Mouse (Mus musculus): ENCODE measurements around the gene Ovca2. TPM values are rescaled to one million over a fixed set of nuclear protein-coding genes. Genes with fewer than 3 reads are reported as not detected.

Gene Ovca2
- 28.6 and 29.9 TPM in 2 replicates for polyA plus RNA-seq (2014; fragmentation: Nextera tagmentation; extraction: Ambion mirVana)

- ATAC-seq (ENCODE audit: insufficient read depth) (peak; percentile 98), DNase-seq (peak; percentile 96)
- peak within 1 kb of the TSS; percentile 70 for H3K9ac ChIP-seq
- peaks cover 5% of the 10 kb centered on the region; the same call in 1 of the 2 replicates for H3K4me1 ChIP-seq (ENCODE audit: insufficient read depth)
- H3K27me3 ChIP-seq (ENCODE audit: insufficient read depth, low read length), result no peaks in the 10 kb centered on the region
- peak within 1 kb of the TSS; percentile 96 for H3K4me2 ChIP-seq
- H3K36me3 ChIP-seq (ENCODE audit: insufficient read depth), result peaks cover 46% of the 10 kb centered on the region
- WGBS, result 0% methylated on average over 33 of the region's 33 CpGs
- H3K4me3 ChIP-seq (ENCODE audit: low read depth, low read length), result peak within 1 kb of the TSS; percentile 77
- H3K9me3 ChIP-seq (ENCODE audit: low read depth, low read length), result no peaks in the 10 kb centered on the region
- TF ChIP-seq CTCF (IDR thresholded peaks at IDR 0.05; ENCODE audit: low read depth), result peak; percentile 98
- peak within 1 kb of the TSS; percentile 80 for H3K27ac ChIP-seq (ENCODE audit: low read depth)
Observed at GRCm38 (mm10) chr11:75178672-75179208, at the start of gene Ovca2. TSS of gene Ovca2 (minus strand) at chr11:75178835.

- DNase-seq, result no peak
- H3K27me3 ChIP-seq (ENCODE audit: insufficient read depth, low read length), result no peaks in the 10 kb centered on the region
- no peak overlapping the region for H3K4me2 ChIP-seq
- no peak overlapping the region for H3K27ac ChIP-seq (ENCODE audit: low read depth)
- no peaks in the 10 kb centered on the region for H3K36me3 ChIP-seq (ENCODE audit: insufficient read depth)
- WGBS, result 42% methylated on average over 3 of the region's 3 CpGs
- TF ChIP-seq CTCF (IDR thresholded peaks at IDR 0.05; ENCODE audit: low read depth), result no peak
- ATAC-seq (ENCODE audit: insufficient read depth), result no peak
- H3K4me1 ChIP-seq (ENCODE audit: insufficient read depth), result no peaks in the 10 kb centered on the region
- H3K9me3 ChIP-seq (ENCODE audit: low read depth, low read length), result no peaks in the 10 kb centered on the region
- H3K4me3 ChIP-seq (ENCODE audit: low read depth, low read length), result no peak overlapping the region
- no peak overlapping the region for H3K9ac ChIP-seq
Observed at GRCm38 (mm10) chr11:75227632-75228031, 49.0 kb upstream of the Ovca2 start.

DNA sequence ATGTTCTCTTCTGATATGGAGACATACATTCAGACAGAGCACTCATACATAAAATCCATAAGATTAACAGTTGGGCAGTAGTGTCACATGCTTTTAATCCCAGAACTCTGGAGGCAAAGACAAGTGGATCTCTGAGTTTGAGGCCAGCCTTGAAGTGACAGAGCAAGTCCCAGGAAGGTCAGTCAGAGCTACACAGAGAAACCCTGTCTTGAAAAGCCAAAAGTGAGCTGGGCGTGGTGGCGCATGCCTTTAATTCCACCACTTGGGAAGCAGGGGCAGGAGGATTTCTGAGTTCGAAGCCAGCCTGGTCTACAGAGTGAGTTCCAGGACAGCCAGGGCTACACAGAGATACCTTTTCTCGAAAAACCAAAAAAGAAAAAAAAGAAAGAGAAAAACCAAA lies 46.2 kb upstream of the Ovca2 start:
- peaks cover 12% of the 10 kb centered on the region for H3K4me1 ChIP-seq (ENCODE audit: insufficient read depth)
- ATAC-seq (ENCODE audit: insufficient read depth) (no peak), DNase-seq (no peak)
- TF ChIP-seq CTCF (IDR thresholded peaks at IDR 0.05; ENCODE audit: low read depth), result no peak
- H3K9ac ChIP-seq, result no peak overlapping the region
- 74% methylated on average over 4 of the region's 4 CpGs for WGBS
- no peak overlapping the region for H3K27ac ChIP-seq (ENCODE audit: low read depth)
- H3K9me3 ChIP-seq (ENCODE audit: low read depth, low read length), result no peaks in the 10 kb centered on the region
- no peak overlapping the region for H3K4me3 ChIP-seq (ENCODE audit: low read depth, low read length)
- H3K27me3 ChIP-seq (ENCODE audit: insufficient read depth, low read length), result no peaks in the 10 kb centered on the region
- no peaks in the 10 kb centered on the region for H3K36me3 ChIP-seq (ENCODE audit: insufficient read depth)
- no peak overlapping the region for H3K4me2 ChIP-seq

DNA sequence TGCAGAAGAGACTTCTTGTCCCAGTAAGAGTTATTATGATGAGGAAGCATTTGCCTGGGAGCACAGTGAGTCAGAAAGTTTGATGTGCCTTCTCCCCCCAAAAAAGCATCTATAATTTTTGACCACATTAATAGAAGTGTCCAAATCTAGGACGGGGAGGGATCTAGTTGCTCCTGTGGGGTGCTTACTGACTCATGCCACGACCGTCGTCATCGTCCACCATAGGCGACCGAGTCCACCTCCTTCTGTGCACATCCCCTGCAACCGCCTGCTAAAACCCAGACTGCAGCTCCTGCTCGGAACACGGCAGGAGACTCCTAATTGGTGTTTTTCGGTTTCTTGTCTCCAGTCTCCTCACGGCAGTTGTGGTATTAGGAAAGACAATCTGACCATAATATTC lies 45.4 kb upstream of the Ovca2 start:
- Histone ChIP-seq H3K27ac (ENCODE audit: low read depth) (no peak overlapping the region), H3K4me1 (ENCODE audit: insufficient read depth) (peaks cover 12% of the 10 kb centered on the region), H3K4me3 (ENCODE audit: low read depth, low read length) (no peak overlapping the region), H3K27me3 (ENCODE audit: insufficient read depth, low read length) (no peaks in the 10 kb centered on the region), H3K4me2 (no peak overlapping the region), H3K9ac (no peak overlapping the region), H3K9me3 (ENCODE audit: low read depth, low read length) (no peaks in the 10 kb centered on the region), H3K36me3 (ENCODE audit: insufficient read depth) (no peaks in the 10 kb centered on the region)
- no peak for TF ChIP-seq CTCF (IDR thresholded peaks at IDR 0.05; ENCODE audit: low read depth)
- WGBS, result 78% methylated on average over 12 of the region's 12 CpGs
- no peak for ATAC-seq (ENCODE audit: insufficient read depth)
- no peak for DNase-seq

- no peak overlapping the region for H3K4me3 ChIP-seq (ENCODE audit: low read depth, low read length)
- ATAC-seq (ENCODE audit: insufficient read depth) (no peak), DNase-seq (no peak)
- H3K4me1 ChIP-seq (ENCODE audit: insufficient read depth), result peaks cover 12% of the 10 kb centered on the region
- WGBS, result 30% methylated on average over 5 of the region's 6 CpGs
- H3K36me3 ChIP-seq (ENCODE audit: insufficient read depth), result no peaks in the 10 kb centered on the region
- TF ChIP-seq CTCF (IDR thresholded peaks at IDR 0.05; ENCODE audit: low read depth), result no peak
- H3K9ac ChIP-seq, result no peak overlapping the region
- H3K9me3 ChIP-seq (ENCODE audit: low read depth, low read length), result no peaks in the 10 kb centered on the region
- no peak overlapping the region; the same call in 1 of the 2 replicates for H3K4me2 ChIP-seq
- no peak overlapping the region; the same call in 1 of the 2 replicates for H3K27ac ChIP-seq (ENCODE audit: low read depth)
- H3K27me3 ChIP-seq (ENCODE audit: insufficient read depth, low read length), result no peaks in the 10 kb centered on the region
Observed at GRCm38 (mm10) chr11:75220517-75221145, 42.0 kb upstream of the Ovca2 start.

DNA sequence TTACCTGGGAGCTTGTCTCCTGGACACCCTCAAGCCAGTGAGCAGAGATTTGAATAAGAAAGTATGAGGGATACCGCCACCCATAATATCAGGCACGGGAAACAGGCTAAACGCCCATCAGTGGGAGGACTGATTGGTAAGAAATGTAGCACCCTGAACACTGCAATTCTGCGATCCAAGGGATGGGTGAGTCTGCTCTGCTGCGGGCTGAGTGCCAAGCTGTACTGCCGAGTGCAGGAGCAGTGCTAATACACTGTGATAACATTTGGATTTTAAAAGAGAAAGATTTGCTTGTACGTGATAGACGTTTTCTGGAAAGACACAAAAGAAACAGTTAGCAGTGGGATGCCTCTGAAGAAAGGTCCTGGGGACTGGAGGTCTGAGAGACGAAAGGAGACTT lies 41.5 kb upstream of the Ovca2 start:
- no peak for TF ChIP-seq CTCF (IDR thresholded peaks at IDR 0.05; ENCODE audit: low read depth)
- H3K9ac ChIP-seq, result no peak overlapping the region
- H3K27ac ChIP-seq (ENCODE audit: low read depth), result no peak overlapping the region
- peaks cover 12% of the 10 kb centered on the region for H3K4me1 ChIP-seq (ENCODE audit: insufficient read depth)
- ATAC-seq (ENCODE audit: insufficient read depth) (0 out of 2 replicates have a peak, but pooled peaks have one; percentile 24), DNase-seq (peak; percentile 69)
- no peaks in the 10 kb centered on the region for H3K36me3 ChIP-seq (ENCODE audit: insufficient read depth)
- 20% methylated on average over 9 of the region's 9 CpGs for WGBS
- no peaks in the 10 kb centered on the region for H3K9me3 ChIP-seq (ENCODE audit: low read depth, low read length)
- H3K4me3 ChIP-seq (ENCODE audit: low read depth, low read length), result no peak overlapping the region
- H3K4me2 ChIP-seq, result no peak overlapping the region
- H3K27me3 ChIP-seq (ENCODE audit: insufficient read depth, low read length), result no peaks in the 10 kb centered on the region

GRCm38 (mm10) chr11:75214081-75214950 lies 35.7 kb upstream of the Ovca2 start:
- H3K27ac ChIP-seq (ENCODE audit: low read depth), result peak overlapping the region; percentile 58; the same call in 1 of the 2 replicates
- H3K4me1 ChIP-seq (ENCODE audit: insufficient read depth), result peaks cover 12% of the 10 kb centered on the region
- H3K4me2 ChIP-seq, result peak overlapping the region; percentile 63
- no peak for DNase-seq
- ATAC-seq (ENCODE audit: insufficient read depth), result peak; percentile 42; the same call in 1 of the 2 replicates
- 20% methylated on average over 13 of the region's 13 CpGs for WGBS
- TF ChIP-seq CTCF (IDR thresholded peaks at IDR 0.05; ENCODE audit: low read depth), result no peak
- H3K4me3 ChIP-seq (ENCODE audit: low read depth, low read length), result peak overlapping the region; percentile 29
- H3K27me3 ChIP-seq (ENCODE audit: insufficient read depth, low read length), result no peaks in the 10 kb centered on the region
- no peaks in the 10 kb centered on the region for H3K36me3 ChIP-seq (ENCODE audit: insufficient read depth)
- H3K9ac ChIP-seq, result peak overlapping the region; percentile 36; the same call in 1 of the 2 replicates
- no peaks in the 10 kb centered on the region for H3K9me3 ChIP-seq (ENCODE audit: low read depth, low read length)

All from lung, embryonic 14.5 days (tissue).